Mouse (Mus musculus) limb, embryonic 10.5 days (tissue): Measurements from ENCODE around the gene Gm21985. TPM values are rescaled to one million over a fixed set of nuclear protein-coding genes. Genes with fewer than 3 reads are reported as not detected.

Experiments used
- DNase-seq: peaks from one replicate; pipeline ENCODE4 v3.0.0-alpha.2; 2017; ENCODE audit warnings: low spot score
- H3K27ac ChIP-seq: fragments of 300-500 bp; sonication (generic); 2 replicates; pipeline ENCODE4 v1.5.1; 2016; ENCODE audit warnings: mild to moderate bottlenecking
- H3K27me3 ChIP-seq: fragments of 300-500 bp; sonication (generic); 2 replicates; pipeline ENCODE4 v1.6.1; 2016; ENCODE audit warnings: low read depth, mild to moderate bottlenecking; ENCODE audit not compliant: poor library complexity, severe bottlenecking
- H3K36me3 ChIP-seq: fragments of 300-500 bp; sonication (generic); 2 replicates; pipeline ENCODE4 v1.6.1; 2016; ENCODE audit warnings: mild to moderate bottlenecking, moderate library complexity
- H3K4me1 ChIP-seq: fragments of 300-500 bp; sonication (generic); 2 replicates; pipeline ENCODE4 v1.6.1; 2016
- H3K4me3 ChIP-seq: fragments of 300-500 bp; sonication (generic); 2 replicates; pipeline ENCODE4 v1.5.1; 2016; ENCODE audit warnings: mild to moderate bottlenecking, moderate library complexity
- H3K9me3 ChIP-seq: fragments of 300-500 bp; sonication (generic); replicated peaks from 2 replicates; pipeline ENCODE4 v1.6.1; 2016; ENCODE audit warnings: mild to moderate bottlenecking
- WGBS: fragments of 180-500 bp; shearing (Covaris S2); methylation state at CpG from one replicate; pipeline ENCODE4 v1.1.7; 2016; 5-methylcytosine and 5-hydroxymethylcytosine counted together
- polyA plus RNA-seq: library from polyadenylated mRNA; unstranded; fragments of >200 nt; fragmentation: Nextera tagmentation; extraction: Ambion mirVana; gene quantifications from 2 replicates; pipeline ENCODE4 v1.2.1, GENCODE M21; 2016

Gm21985 gene
- polyA plus RNA-seq, 1 experiment from 2014 or later: not detected

DNA sequence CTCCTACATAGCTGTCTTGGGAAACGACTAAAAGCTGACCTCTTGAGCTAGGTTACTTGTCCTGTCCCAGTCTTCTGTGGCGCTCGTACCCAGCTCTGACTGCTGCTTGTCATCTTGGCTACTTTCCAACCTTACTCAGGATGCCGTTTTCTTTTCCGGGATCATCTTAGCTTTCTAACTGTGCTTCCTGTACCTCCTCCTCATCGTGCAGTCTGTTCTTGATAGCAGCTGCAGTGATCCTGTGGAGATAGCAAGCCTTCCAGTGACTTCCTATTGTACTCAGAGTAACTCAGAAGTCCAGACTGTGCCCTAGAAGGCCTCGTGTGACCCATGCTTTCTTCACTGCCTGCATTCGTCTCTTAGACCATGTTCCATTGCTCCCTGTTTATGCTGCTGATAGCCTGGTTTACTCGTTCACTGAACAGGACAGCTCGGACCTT lies 43.1 kb downstream of the Gm21985 start:
- Histone ChIP-seq H3K4me3 (no peak overlapping the region), H3K27me3 (no peaks in the 10 kb centered on the region), H3K9me3 (no peaks in the 10 kb centered on the region), H3K4me1 (no peaks in the 10 kb centered on the region), H3K27ac (no peak overlapping the region), H3K36me3 (no peaks in the 10 kb centered on the region)
- no peak for DNase-seq
- 91% methylated on average over 10 of the region's 10 CpGs for WGBS

DNA sequence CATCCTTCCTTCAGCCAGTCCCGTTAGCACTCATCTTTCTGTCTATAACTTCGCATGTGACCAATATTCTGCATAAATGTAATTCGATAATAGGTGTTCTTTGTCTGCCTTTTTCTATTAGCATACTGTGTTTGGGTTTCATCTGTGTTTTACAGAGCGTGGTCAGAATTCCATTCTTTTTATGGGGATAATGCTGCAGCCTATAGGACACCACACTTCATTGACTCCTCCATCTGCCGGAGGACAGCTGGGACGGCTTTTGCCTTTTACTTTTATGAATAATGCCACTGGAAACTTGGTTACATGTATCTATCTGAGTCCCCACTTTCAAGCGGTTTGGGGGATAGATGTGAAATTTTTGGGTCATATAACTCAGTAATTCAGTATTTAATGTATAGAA lies 49.5 kb downstream of the Gm21985 start:
- DNase-seq: no peak
- no peaks in the 10 kb centered on the region for H3K27me3 ChIP-seq

DNA sequence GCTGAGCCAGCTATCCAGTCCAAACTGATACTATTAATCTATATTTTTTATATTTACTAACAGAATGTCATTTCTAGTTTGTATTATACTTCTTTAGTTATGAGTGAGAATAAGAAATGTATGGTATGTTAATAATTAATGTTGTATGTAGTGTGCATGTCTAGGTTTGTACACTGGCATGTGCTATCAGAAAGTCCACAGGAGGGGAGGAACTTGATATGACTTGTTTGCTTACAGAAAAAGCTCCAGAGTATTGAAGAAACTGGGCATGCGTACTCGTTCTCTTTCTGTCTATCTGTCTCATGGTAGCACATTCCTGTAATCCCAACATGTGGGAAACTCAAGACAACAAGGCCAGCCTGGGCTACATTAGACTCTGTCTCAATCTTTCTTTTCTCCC lies 52.1 kb downstream of the Gm21985 start:
- Histone ChIP-seq H3K4me1 (no peaks in the 10 kb centered on the region), H3K27me3 (no peaks in the 10 kb centered on the region), H3K36me3 (no peaks in the 10 kb centered on the region), H3K27ac (no peak overlapping the region), H3K9me3 (no peaks in the 10 kb centered on the region), H3K4me3 (no peak overlapping the region)
- DNase-seq: no peak
- WGBS: 95% methylated on average over 2 of the region's 2 CpGs

More for the DNA sequence above, 49.5 kb downstream of the Gm21985 start:
- WGBS: 94% methylated on average over 7 of the region's 7 CpGs
- H3K36me3 ChIP-seq: no peaks in the 10 kb centered on the region
- no peaks in the 10 kb centered on the region for H3K4me1 ChIP-seq
- no peaks in the 10 kb centered on the region for H3K9me3 ChIP-seq
- H3K27ac ChIP-seq: no peak overlapping the region
- H3K4me3 ChIP-seq: no peak overlapping the region

DNA sequence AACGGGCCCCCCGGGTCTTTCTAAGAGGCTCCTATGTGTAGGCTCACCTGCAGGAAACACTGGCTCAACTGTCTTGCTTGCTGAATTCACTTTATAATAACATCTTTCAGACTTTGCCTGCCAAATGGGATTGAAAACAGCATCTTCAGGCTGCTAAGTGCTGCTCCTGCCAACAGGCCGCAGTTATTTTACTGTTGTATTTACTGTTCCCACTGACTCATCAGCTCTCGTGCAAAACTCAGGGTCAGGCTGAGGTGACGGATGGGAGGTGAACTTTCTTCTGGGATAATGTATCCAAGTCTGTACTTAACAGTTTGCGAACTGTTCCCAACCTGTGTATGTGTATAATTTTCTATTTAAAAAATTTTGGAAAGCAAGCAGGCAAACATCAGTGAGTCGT lies 52.8 kb downstream of the Gm21985 start:
- Histone ChIP-seq H3K27me3 (no peaks in the 10 kb centered on the region), H3K36me3 (no peaks in the 10 kb centered on the region), H3K9me3 (no peaks in the 10 kb centered on the region), H3K27ac (no peak overlapping the region), H3K4me1 (no peaks in the 10 kb centered on the region), H3K4me3 (no peak overlapping the region)
- DNase-seq: no peak
- WGBS: 86% methylated on average over 7 of the region's 7 CpGs

DNA sequence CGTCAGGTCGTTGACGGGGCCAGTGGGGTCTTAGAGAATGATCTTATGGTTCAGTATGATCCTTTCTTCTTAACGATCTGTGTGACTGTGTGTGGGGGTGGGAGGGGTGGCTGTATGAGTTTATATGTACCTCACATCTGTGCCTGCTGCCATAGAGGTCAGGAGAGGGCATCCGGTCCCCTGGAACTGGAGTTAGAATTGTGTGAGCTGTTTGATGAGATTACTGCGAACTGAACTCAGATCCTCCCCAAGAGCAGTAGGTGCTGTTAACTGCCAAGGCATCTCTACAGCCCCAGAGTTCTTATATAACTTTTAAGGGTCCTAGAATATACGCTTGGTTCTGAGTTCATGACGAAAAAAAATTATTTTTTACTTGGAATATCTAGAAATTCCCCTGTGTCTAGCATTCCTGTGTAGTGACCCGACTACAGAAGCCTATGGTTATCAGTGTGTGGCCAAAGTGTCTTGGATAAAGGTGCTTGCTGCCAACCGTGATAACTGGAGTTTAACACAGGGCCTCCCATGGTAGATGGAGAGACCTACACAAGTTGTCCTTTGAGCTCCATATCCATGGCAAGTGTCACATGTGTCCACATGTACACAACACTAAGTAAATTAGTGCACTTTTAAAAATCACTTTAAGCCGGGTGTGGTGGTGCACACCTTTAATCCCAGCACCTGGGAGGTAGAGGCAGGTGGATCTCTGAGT lies 62.1 kb downstream of the Gm21985 start:
- Histone ChIP-seq H3K27ac (no peak overlapping the region), H3K36me3 (no peaks in the 10 kb centered on the region), H3K27me3 (no peaks in the 10 kb centered on the region), H3K4me1 (0 out of 2 replicates have a peak, but pooled peaks cover 3% of the 10 kb centered on the region), H3K9me3 (no peaks in the 10 kb centered on the region), H3K4me3 (no peak overlapping the region)
- no peak for DNase-seq
- 75% methylated on average over 11 of the region's 11 CpGs for WGBS

DNA sequence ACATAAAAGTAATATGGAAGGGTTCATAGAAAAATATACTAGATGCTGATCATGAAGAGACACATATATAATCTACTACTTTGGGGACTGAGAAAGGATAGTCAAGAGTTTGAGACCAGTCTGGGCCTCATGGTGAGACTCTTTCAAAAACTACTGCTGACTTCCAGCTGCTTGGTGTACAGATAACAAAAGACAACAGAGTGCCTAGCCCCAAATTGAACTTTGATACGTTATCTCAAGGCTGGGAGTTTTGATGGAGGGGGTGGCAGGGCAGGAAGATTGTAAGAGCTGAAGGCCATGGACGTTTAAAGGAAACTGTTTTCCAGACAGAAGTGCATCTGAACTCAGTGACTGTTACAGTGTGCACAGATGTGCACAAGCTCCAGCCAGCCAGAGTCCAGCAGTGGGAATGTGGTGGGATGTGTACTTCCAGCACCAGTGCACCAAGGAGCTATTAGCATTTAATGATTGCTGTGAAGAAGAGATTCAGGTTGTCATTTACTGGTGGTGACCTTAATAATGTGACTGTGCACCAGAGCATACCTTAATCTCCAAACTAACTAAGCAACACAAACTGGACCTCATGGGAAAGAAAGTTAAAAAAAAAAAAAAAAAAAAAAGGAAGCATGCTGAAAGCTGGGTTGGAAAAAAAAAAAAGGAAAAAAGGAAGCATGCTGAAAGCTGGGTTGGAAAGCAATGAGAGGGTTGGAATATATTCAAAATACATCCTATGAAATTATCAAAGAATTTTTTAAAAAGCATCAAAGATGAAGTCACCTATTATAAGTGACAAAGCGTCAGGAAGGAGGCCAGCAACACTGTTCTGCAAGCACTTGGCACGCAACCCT lies 66.2 kb downstream of the Gm21985 start:
- no peak for DNase-seq
- H3K4me1 ChIP-seq: 0 out of 2 replicates have a peak, but pooled peaks cover 3% of the 10 kb centered on the region
- H3K27ac ChIP-seq: no peak overlapping the region
- no peaks in the 10 kb centered on the region for H3K9me3 ChIP-seq
- no peaks in the 10 kb centered on the region for H3K27me3 ChIP-seq
- WGBS: 79% methylated on average over 4 of the region's 4 CpGs
- H3K36me3 ChIP-seq: no peaks in the 10 kb centered on the region
- H3K4me3 ChIP-seq: no peak overlapping the region

DNA sequence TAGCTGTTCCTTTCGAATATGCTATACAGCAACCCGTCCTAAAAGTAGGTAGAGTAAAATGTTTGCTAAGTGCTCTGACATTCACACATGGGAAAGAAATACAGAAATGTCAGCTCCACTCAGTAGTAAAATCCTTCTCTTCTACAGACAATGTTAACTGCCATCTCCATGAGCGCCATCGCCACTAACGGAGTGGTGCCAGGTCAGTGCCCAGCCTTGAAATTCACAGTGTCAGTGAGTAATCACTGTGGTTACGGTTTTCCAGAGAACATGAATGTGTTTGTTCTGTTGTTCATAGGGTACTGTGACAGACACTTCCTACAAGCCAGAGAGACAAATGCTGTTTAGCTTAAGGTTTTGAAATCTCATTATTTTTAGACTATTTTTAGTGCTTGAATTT lies 71.1 kb downstream of the Gm21985 start:
- Histone ChIP-seq H3K4me1 (no peaks in the 10 kb centered on the region), H3K27me3 (no peaks in the 10 kb centered on the region), H3K4me3 (no peak overlapping the region), H3K36me3 (peaks cover 6% of the 10 kb centered on the region), H3K9me3 (no peaks in the 10 kb centered on the region), H3K27ac (no peak overlapping the region)
- WGBS: 96% methylated on average over 6 of the region's 6 CpGs
- no peak for DNase-seq

DNA sequence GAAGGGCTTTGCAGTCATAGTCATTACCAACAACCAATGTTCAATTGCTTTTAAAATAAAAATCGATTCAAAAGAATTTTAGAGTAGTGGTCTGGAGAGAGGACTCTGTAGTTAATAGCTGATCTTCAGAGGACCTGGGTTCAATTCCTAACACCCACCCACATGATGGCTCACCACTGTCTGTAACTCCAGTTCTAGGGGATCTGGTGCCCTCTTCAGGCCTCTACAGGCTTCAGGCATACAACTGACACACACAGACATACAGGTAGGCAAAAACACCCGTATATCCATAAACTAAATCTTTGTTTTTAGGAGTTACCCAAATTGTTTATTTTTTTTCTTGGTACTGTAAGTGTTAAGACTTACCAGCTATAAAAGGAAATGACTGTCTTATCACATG lies 73.6 kb downstream of the Gm21985 start:
- H3K9me3 ChIP-seq: no peaks in the 10 kb centered on the region
- no peaks in the 10 kb centered on the region for H3K4me1 ChIP-seq
- 91% methylated on average over 2 of the region's 2 CpGs for WGBS
- no peaks in the 10 kb centered on the region for H3K27me3 ChIP-seq
- no peak for DNase-seq
- no peak overlapping the region for H3K4me3 ChIP-seq
- no peak overlapping the region for H3K27ac ChIP-seq
- peaks cover 6% of the 10 kb centered on the region for H3K36me3 ChIP-seq

DNA sequence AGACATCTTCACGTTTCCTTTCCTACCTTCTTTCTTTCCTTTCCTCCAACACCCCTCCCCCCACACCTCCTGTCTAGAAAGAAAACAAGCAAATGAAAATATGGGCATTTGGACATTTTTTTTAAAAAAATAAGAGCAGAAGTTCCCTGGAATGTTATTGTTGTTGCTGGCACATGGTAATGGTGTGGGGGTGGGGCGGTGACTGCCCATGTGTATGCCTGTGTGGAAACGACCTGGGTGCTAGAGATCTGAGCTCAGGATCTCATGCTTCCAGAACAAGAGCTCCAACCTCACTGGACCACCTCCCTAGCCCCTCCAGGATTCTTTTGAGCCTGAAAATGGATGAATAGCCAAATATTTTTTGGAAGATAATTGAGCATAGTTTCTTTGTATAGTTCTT lies 75.0 kb downstream of the Gm21985 start:
- no peaks in the 10 kb centered on the region for H3K27me3 ChIP-seq
- H3K9me3 ChIP-seq: no peaks in the 10 kb centered on the region
- 70% methylated on average over 3 of the region's 3 CpGs for WGBS
- no peak overlapping the region for H3K4me3 ChIP-seq
- no peak for DNase-seq
- no peaks in the 10 kb centered on the region for H3K4me1 ChIP-seq
- H3K36me3 ChIP-seq: peaks cover 6% of the 10 kb centered on the region
- no peak overlapping the region for H3K27ac ChIP-seq

DNA sequence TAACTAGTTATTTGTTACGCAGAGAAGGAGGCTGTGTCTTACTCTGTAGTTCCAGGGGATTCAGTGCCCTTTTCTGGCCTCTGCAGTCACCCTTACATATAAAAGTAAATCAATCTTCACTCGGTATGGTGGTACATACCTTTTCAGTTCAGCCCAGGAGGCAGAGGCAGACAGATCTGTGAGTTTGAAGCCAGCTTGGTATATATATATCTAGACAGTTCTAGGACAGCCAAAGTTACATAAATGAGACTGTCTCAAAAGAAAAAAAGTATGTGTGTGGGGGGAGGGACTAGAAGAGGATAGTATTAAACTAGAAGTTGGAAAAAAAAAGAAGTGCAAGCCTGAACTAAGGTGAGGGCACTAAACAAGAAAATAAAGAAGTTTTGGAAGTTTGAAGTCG lies 82.1 kb downstream of the Gm21985 start:
- no peaks in the 10 kb centered on the region for H3K4me1 ChIP-seq
- H3K27me3 ChIP-seq: no peaks in the 10 kb centered on the region
- no peak overlapping the region for H3K27ac ChIP-seq
- no peaks in the 10 kb centered on the region for H3K9me3 ChIP-seq
- 83% methylated on average over 3 of the region's 3 CpGs for WGBS
- DNase-seq: no peak
- H3K4me3 ChIP-seq: no peak overlapping the region
- peaks cover 4% of the 10 kb centered on the region; the same call in 1 of the 2 replicates for H3K36me3 ChIP-seq

DNA sequence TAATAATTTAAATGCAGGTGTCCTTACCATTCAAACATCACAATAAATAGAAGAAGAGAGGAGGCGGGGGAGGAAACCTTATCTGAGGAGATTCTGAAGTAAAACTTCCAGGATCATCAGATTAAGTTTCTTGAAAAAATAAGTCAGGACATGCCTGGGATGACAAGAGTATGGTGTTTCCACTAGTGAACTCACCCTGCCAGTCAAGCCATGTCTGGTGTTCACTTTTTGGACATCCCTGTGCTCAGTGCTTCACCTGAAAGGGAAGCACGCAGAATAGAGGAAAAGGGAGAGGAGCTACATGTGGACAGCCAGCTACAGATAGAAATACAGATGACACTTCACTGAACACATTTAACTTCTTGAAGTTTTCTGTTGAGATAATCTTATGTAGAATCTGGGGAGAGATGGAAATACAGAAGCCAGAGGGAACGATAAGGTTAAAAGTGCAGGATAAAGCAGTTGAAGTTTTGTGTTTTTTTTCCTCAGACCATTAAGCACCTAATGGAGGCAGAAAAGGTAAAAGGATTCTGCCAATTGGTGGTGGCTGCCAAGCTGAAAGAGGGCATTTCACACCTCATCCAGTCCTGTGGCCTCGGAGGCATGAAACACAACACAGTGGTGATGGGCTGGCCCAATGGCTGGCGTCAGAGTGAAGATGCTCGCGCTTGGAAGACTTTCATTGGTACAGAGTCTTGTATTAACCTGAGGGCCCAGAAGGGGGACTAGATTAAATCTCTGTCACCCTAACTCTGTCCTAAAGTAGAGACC lies 87.8 kb downstream of the Gm21985 start:
- Histone ChIP-seq H3K9me3 (no peaks in the 10 kb centered on the region), H3K4me1 (no peaks in the 10 kb centered on the region), H3K4me3 (no peak overlapping the region), H3K36me3 (peaks cover 31% of the 10 kb centered on the region), H3K27ac (no peak overlapping the region), H3K27me3 (no peaks in the 10 kb centered on the region)
- 80% methylated on average over 7 of the region's 7 CpGs for WGBS
- DNase-seq: no peak

DNA sequence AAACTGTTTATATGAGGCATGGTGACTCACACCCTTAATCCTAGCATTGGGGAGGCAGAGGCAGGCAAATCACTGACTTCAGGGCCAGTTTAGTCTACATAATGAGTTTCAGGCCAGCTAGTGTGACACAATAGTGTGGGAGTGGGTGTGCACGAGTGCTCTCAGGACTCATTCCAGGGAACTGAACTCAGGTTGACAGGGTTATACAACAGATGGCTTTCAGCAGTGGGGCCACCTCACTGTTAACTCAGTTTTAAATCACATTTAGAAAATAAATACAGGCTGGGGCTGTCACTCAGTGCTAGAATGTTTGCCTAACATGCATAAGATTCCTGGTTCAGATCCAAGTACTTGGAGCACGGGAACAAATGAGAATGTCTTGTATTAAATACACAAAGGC lies 93.5 kb downstream of the Gm21985 start:
- Histone ChIP-seq H3K27ac (no peak overlapping the region), H3K36me3 (peaks cover 79% of the 10 kb centered on the region), H3K4me1 (no peaks in the 10 kb centered on the region), H3K27me3 (no peaks in the 10 kb centered on the region), H3K9me3 (no peaks in the 10 kb centered on the region), H3K4me3 (no peak overlapping the region)
- DNase-seq: no peak
- WGBS: 87% methylated on average over 2 of the region's 2 CpGs
